In genomic region chr14:47594426-47595103, GRCm38 (mm10) we compare ENCODE assay signal across 11 mouse cellular contexts.
"Had no signal": no experiment of that assay in that cellular context is flagged by ENCODE, and none has a peak within 500 bp of the region (broad histone marks: within the 10 kb centered on the region; RNA-seq: fewer than 3 reads in every experiment).

No protein-coding gene starts in this region.

- H3K27me3 ChIP-seq: limb, embryonic 12.5 days; lung, embryonic 15.5 days; neural tube, embryonic 15.5 days had no signal

- H3K4me1 ChIP-seq: lung, embryonic 15.5 days had no signal

- H3K4me3 ChIP-seq: limb, embryonic 12.5 days; lung, embryonic 15.5 days; midbrain, embryonic 10.5 days; myocyte; neural tube, embryonic 15.5 days had no signal

- H3K9ac ChIP-seq: limb, embryonic 12.5 days; lung, embryonic 15.5 days; neural tube, embryonic 15.5 days had no signal

- H3K36me3 ChIP-seq: limb, embryonic 12.5 days; lung, embryonic 15.5 days; midbrain, embryonic 10.5 days; neural tube, embryonic 15.5 days had no signal

- H3K27ac ChIP-seq: limb, embryonic 12.5 days; lung, embryonic 15.5 days; midbrain, embryonic 10.5 days; neural tube, embryonic 15.5 days had no signal

- ATAC-seq: intestine, embryonic 16.5 days had no signal

- H3K4me2 ChIP-seq: limb, embryonic 12.5 days; lung, embryonic 15.5 days; neural tube, embryonic 15.5 days had no signal

- DNase-seq: kidney, adult 8-10 months; kidney, postnatal 25 days; layer of hippocampus, adult 9-11 months; midbrain, embryonic 14.5 days; thymus, postnatal 4 days had no signal

- H3K9me3 ChIP-seq: limb, embryonic 12.5 days; lung, embryonic 15.5 days; midbrain, embryonic 10.5 days; neural tube, embryonic 15.5 days had no signal
